Mouse (Mus musculus): ENCODE measurements around the gene Emc10.

The Emc10 gene

DNA sequence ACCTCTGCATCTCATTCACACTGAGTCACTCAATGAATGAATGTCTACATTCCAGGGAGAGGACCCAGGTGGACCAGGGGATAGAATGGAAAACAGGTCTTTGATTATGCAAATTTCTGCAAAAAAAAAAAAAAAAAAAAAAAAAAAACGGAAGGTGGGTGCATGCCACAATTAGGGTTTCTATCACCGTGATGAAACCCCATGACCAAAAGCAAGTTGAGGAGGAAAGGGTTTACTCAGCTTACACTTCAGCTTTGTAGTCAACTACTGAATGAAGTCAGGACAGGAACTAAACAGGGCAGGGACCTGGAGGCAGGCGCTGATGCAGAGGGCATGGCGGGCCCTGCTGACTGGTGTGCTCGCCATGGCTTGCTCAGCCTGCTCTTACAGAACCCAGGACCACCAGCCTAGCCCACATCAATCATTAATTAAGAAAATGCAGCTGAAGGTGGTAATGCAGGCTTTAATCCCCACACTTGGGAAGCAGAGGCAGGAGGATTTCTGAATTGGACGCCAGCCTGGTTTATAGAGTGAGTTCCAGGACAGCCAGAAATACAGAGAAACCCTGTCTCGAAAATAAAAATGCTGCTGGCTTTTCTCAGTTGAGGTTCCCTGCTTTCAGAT is 10.6 kb downstream of the Emc10 start:
- in situ Hi-C loops (cut with MboI, MseI): no loop called here

DNA sequence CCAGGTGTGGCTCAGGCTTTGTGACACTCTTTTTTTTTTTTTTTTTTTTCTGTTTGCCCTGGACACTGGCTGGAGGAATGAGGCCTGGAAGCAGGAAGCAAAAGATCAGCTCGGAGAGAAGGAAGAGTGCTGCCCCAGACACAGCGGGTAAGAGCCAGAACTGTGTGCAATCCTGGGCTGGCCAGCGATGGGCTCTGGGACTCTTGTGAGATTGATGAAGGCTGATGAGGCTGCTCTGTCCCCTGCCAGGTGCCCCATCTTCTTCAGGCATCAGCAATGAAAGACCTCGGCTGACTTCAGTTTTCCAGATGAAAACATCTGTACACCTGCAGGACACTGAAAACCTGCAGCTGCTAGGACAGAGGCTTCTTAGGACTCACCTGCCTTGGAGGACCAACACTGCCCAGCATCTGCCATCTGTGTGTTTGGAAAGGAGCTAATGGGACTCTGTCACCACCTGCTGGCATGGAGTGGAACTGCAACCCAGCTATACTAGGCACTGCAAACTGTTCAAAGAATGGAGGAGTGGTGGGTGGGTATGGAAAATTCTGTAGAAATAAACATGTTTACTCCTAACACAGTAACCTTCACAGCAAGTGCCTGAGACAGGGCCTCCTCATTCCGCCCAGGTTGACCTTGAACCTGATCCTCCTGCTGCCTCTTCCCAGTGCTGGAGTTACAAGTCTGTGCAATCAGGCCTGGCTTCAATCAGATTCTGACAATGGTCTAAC is 11.3 kb downstream of the Emc10 start:
- in situ Hi-C loops (cut with MboI, MseI): loop anchor here (5.0 kb wide), 1 partner anchor 203 kb away; no protein-coding TSS in a partner anchor

DNA sequence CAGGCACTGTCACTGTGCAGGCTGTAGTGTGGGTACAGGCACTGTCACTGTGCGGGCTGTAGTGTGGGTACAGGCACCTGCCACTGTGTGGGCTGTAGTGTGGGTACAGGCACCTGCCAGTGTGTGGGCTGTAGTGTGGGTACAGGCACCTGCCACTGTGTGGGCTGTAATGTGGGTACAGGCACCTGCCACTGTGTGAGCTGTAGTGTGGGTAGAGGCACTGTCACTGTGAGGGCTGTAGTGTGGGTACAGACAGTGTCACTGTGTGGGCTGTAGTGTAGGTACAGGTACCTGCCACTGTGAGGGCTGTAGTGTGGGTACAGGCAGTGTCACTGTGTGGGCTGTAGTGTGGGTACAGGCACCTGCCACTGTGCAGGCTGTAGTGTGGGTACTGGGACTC is 12.2 kb downstream of the Emc10 start:
- in situ Hi-C loops (cut with MboI, MseI): loop anchor here (5.0 kb wide), 1 partner anchor 202 kb away; no protein-coding TSS in a partner anchor

DNA sequence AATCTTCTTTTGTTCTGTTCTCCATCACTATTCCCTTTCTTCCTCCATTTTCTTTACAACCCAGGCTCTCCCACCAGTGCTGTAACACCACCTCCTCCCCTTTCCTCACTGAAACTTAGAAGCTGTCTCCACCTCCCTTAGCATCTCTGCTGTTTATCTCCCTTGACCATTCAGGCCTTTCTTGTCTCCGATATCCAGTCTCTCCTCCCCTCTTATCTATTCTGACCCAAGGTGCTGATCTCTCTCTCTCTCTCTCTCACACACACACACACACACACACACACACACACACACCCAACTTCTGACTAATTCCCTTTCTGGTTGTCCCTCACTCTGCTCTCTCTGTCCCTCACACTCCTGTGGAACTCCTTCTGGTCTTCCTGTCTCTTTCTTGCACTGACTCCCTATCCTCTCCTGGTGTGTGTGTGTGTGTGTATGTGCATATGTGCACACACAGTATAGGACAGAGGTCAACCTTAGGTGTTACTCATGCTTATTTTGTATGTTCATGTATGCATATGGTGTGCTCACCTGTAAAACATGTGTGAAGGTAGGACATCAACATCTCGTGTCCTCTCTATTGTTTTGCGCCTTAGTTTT is 13.4 kb downstream of the Emc10 start:
- in situ Hi-C loops (cut with MboI, MseI): loop anchor here (5.0 kb wide), 1 partner anchor 201 kb away; no protein-coding TSS in a partner anchor

DNA sequence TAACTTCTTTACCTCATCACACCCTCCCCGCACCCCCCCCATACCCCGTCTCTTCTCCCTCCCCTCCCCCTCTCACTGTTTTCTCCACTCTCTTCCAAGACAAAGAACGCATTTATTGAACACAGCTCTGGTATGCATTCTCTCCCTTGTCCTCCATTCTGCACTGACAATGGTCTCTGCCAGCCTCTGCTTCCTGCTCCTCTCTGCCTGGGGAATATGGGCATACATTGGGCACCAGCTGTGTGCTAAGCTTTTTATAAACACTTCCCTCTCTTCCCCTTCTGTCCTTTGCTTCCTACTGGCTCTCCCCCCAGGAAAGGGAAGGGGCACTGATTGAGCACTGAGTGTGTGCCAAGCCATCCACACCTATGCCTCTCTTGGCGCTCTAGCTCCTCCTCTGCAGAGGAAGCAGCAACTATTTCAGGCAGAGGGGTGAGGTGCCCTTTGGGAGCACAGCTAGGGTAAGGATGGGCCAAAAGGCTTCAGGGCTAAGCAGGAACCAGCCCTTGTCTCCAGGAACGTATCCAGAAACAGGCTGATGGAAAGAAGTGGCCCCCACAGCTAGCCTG is 21.2 kb downstream of the Emc10 start:
- in situ Hi-C loops (cut with MboI, MseI): no loop called here

DNA sequence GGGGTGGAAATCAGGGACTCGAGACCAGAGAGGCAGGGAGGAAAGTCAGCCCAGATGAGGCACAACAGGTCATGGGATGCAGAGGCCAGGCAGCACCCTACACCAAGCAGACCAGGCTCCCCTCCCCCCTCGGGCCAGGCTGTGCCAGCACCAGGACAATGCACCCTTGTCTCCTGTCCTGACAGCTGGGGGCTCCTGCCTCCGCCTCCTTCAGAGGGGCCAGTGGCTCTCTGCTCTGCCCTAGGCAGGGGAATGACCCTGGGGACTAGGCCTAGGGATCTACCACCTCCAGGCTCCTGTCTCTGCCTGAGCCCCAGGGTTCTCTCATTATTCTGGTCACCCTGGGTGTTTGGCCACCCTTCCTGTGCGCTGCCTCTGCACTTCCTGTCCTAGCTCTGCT is 21.9 kb downstream of the Emc10 start:
- in situ Hi-C loops (cut with MboI, MseI): no loop called here

DNA sequence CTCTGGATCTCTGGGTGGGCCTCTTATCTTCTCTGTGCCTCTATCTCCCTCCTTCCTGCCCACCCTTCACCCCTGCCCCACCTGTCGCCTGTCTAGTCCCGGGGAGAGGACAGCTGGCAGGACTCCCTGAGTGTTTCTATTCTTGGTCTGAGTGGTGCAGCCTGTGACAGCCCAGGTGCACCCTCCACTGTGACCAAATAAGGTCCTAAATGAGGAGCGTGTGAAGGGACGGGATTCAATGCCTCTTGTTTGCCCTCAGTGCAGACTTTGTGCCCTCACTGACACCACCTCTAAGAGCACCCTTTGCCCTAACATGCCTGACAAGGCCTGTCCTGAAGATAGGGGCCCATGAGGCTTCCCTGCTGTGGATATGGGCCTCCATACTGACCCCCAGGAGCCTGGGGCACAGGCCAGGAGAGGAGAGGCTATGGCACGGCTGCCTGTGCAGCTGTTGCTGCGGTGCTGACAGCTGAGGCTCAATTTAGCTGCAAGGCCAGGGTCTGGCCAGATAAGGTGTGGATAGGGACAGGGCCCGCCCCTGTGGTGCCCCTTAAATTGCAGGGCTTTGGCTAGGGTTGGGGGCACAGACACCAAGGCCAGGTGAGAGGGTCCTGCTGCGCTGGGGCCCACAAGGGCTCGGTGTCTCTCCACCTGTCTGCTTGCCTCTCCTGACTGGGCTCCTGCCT is 23.2 kb downstream of the Emc10 start:
- in situ Hi-C loops (cut with MboI, MseI): no loop called here

DNA sequence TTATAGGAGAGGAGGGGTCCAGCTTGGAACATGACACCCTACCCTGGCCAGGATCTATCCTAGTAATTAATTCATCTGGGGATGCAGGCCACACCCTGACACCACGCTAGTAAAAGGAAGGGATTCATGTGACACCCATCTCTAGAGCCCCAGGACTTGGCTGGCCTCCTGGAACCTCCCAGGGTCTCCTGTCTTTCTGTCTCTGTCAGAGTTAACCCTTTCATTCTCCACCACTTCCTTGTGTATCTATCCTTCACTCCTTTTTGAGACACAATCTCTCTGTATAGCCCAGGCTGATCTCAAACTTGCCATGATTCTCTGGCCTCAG is 23.8 kb downstream of the Emc10 start:
- in situ Hi-C loops (cut with MboI, MseI): no loop called here

DNA sequence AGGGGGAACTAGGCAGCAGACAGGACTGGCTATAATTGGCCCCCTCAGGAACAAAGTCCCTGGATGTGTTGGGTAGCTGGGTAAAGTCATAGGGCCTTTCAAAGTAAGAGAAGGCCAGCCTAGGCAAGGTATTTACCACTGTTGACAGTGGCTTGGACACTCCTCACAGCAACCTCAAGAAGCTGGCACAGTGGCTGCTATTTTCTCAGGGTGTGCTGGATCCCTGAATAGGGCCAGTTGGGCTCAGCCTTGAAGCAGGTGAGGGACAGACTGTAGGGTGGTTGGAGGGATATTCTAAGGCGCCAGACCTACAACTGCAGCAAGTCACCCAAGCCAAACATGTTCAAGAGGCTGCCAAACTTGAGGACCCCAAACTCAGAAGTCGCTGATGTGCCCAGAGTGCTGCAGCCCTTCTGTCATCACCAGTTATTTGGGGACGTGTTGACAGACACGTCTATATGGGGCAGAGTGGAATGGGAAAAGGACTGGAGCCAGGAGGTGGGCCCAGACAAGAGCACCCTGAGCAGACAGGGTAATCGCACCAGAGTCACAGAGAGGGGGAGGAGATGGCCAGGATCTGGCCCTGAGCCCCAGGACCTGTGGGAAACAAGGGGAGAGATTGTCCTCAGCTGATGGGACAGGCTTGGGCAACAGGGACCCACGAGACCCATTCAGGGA is 24.3 kb downstream of the Emc10 start:
- in situ Hi-C loops (cut with MboI, MseI): no loop called here

DNA sequence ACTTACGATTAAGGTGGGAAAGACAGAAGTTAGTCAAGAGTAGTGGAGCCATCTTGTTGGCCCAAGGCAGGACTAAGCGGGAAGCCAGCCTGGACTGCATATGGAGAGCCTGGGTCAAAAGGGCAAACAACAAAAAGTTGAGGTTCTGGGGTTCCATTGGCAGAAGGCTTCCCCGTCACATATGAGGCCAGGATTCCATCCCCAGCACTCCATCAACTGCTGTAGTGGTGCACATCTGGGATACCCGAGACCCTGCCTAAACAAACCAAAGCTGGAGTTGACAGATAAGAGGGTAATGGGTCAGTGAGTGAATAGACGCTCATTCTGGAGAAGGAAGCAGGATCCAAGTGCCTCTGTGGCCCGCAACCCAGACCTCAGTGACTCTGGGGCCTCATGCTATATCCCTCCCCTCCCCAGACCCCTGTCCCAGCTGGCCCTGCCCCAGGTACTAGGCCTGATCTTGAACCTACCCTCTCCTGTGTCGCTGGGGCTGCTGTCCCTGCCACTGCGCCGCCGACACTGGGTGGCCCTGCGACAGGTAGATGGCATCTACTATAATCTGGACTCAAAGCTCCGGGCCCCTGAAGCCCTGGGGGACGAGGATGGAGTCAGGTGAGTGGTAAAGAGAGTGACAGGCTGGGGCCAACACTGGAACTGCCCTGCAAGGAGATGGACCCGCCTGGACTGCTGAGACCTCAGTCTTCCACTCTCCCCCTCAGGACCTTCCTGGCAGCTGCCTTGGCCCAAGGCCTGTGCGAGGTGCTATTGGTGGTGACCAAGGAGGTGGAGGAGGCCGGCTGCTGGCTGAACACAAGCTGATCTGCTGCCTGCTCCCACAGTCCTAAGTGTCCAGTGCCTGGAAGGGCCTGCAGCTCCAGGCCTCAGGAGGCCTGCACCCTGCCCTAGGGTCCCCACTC is 25.4 kb downstream of the Emc10 start:
- in situ Hi-C loops (cut with MboI, MseI): no loop called here

DNA sequence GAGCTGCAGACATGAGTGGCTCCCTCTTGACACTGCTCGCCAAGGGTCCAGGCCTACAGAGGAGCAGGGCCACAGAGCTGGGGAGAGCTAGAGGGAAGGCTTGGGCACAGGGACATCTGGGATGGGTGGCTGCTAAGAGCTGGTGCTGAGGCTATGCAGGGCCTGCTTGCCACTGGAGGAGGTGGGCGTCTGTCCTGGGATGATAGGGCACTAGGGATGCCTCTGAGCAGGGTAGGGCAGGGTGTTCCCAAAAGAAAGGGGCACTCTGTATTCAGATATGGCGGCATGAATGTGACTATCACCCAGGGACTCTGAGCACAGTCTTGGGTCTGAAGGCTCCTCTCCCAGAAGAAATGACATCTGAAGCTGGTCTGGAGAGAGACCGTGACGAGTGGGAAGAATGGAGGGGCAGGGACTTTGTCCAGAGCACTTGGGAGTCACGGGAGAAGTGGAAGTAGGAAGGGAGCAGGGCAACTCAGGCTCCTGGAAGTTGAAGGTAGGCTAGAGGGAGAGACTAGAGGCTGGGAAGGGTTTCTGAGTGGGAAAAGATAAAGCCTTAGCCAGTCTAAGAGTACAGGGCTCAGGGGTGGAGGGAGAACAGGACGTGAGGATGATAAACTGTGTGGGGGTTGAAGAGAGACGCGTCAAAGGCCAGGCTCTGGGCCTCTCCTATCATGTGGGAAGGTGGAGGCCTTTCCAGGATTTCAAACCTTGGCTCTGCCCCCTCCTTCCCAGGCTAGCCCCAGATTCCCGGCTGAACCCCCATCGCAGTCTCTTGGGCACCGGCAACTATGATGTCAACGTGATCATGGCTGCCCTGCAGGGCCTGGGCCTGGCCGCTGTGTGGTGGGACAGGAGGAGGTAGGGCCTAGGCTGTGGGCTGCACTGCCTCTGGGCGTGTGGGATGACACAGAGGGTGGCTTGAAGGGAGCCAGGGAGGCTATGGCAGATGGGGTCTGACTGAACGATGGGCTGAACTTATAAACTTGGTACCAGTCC is 26.4 kb downstream of the Emc10 start:
- in situ Hi-C loops (cut with MboI, MseI): loop anchor here (5.0 kb wide), 1 partner anchor 68 kb away; no protein-coding TSS in a partner anchor

DNA sequence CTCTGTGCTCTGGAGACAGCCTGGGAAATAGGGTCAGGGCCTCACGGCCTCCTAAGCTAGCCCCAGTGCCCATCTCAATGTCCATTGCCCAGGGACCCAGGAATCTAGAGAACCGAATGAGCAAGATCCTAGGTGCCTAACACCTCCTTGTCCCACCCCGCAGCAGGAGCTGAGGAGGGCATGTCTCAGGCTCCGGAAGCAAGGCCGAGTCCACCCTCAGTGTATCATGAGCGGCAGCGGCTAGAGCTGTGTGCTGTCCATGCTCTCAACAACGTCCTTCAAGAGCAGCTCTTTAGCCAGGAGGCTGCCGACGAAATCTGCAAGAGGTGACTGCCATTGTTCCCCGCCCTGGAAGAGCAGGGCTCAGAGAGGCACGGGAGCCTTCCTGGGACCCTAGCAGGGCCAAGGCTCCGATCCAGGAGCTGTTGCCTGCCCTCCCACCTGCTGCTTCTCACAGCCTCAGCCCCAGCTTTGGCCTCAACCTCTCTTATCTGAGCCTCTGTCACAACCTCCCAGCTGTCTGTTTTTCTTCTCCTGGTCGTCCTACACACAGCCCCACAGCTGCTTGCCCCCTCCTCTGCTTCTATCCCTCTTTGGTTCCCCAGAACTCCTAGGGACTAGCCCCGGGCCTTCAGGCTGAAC is 27.6 kb downstream of the Emc10 start:
- in situ Hi-C loops (cut with MboI, MseI): loop anchor here (5.0 kb wide), 1 partner anchor 66 kb away; no protein-coding TSS in a partner anchor

DNA sequence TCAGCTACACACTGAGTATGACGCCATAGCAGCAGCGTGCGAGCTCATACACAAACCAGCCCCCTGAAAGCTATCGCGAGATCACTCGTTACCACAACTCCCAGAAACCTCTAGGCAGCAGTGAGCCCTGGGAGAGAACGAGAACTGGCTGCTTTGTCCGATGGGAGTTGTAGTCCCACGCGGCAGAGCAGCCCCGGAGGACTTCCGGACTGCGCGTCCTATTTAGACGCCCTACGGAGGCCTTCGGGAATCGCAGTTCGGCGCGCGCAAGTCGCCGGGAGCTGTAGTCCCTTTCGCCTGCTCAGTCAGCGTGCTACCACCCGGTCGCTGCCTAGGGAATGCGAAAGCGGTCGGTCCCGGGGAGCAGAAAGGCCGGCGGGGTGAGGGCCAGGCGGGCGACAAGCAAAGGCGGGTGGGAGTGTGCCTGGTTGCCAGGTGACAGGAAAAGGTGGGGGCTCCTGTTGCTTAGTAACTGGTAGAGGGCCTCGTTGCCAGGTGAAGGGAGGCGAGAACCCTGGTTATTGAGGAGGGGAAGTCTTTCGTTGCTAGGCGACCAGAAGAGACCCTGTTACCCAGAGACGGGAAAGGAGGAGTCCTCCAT is 28.4 kb downstream of the Emc10 start, which contains the start of gene Josd2:
Josd2 (plus strand) TSS at position 170 of the 601 bp plus-strand sequence.
- in situ Hi-C loops (cut with MboI, MseI): loop anchor here (5.0 kb wide), 1 partner anchor 66 kb away; no protein-coding TSS in a partner anchor

DNA sequence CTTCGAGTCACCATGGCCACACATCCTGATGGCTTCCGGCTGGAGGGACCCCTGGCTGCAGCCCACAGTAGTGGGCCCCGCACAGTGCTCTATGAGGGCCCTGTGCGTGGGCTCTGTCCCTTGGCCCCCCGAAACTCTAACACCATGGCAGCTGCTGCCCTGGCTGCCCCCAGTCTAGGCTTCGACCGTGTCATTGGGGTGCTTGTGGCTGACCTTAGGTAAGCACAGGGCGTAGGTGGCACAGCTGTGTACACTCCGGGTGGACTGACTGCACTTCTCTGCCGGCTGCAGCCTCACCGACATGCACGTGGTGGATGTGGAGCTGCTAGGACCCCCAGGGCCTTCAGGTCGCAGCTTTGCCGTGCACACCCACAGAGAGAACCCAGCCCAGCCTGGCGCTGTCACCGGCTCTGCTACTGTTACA is 29.4 kb downstream of the Emc10 start:
- in situ Hi-C loops (cut with MboI, MseI): loop anchor here (5.0 kb wide), 1 partner anchor 65 kb away; no protein-coding TSS in a partner anchor

DNA sequence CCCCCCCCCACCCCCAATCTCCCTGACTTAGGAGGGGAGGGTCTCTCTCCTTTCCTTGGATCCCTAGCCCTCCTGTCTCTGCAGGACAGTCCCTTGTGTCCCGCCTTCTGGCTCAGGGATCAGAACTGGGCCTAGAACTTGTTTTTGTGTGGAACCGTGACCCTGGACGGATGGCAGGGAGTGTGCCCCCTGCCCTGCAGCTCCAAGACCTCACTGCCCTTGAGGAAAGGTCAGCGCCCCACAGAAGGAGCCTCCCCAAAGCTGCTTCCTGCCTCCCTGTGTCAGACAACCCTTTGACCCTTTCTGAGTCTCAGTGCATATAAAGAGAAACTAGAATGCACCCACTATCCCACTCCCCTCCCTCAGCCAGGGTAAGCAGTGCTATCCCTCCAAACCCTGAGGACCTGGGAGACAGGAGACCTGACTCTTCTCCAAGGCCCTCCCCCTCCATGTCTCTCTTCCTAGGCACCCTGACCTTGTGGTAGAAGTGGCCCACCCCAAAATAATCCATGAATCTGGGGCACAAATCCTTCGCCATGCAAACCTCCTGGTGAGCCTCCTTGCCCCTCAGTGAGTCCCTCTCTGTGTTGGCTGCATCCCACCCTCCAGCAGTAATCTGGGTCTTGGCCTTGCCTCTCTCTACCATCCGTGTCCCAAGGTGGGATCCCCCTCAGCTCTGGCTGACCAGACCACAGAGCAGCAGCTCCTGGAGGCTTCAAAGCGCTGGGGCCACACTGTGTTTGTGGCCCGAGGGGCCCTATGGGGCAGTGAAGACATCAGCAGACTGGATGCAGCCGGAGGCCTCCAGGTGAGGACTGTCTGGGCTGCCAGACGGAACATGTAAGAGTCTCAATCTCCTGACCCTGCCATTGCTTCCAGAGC is 30.1 kb downstream of the Emc10 start:
- in situ Hi-C loops (cut with MboI, MseI): loop anchor here (5.0 kb wide), 1 partner anchor 64 kb away; no protein-coding TSS in a partner anchor

DNA sequence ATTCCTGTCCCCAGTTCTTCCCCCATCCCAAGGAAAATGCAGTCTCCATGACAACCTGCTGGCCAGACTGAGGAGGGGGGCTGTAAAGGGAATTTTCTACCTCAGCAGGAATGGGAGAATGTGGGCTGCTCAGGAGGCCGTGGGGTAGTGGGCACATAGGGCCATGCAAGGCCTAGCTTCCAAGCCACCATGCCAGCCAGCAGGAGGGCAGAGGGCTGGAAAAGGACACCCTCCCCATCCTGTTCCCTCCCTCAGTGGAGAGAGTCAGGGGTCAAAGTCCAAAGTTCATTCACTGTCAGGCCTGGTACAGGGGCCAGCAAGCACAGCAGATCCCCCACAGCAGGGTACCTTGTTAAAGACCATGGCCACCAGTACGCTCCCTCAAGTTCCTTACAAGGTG is 31.2 kb downstream of the Emc10 start, which contains the start of gene Aspdh:
Aspdh (plus strand) TSS at position 281 of the 400 bp plus-strand sequence.
- in situ Hi-C loops (cut with MboI, MseI): loop anchor here (5.0 kb wide), 1 partner anchor 63 kb away; no protein-coding TSS in a partner anchor

DNA sequence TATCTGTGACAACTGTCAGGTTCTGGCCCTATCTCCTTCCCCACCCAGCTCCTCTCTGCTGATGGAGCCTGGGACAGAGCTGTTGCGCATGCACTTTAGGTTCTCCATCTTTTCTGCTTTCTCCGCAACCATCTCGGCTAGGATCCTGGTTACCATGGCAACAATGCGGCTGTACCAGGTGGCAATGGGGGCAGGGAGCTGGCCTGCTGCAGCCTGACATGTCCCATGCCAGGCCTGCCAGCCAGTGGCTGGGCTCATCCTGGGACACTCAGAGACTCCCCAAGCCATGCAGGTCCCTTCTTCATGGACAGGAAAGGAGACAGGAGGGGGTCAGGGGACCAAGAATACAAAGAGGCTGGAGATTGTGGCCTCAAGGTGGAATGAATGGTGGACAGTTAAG is 31.8 kb downstream of the Emc10 start:
- in situ Hi-C loops (cut with MboI, MseI): no loop called here
